10 mouse cellular contexts compared by ENCODE assay signal in genomic region chr9:43267357-43267756, GRCm38 (mm10). TPM values are rescaled to one million over a fixed set of nuclear protein-coding genes. Genes with fewer than 3 reads are reported as not detected.
DNase-seq lines count a peak whose midpoint lies in the region; ATAC-seq and TF ChIP-seq lines count a peak whose summit lies in the region.
"Had no signal": no experiment of that assay in that cellular context is flagged by ENCODE, and none has a peak within 500 bp of the region (broad histone marks: within the 10 kb centered on the region; RNA-seq: fewer than 3 reads in every experiment).

No protein-coding gene starts in this region.

- H3K4me2 ChIP-seq in liver, embryonic 14.5 days (ENCODE audit: low read depth) = no peak overlapping the region
- H3K4me2 ChIP-seq: embryonic facial prominence, embryonic 13.5 days had no signal

- H3K27ac ChIP-seq in thymus, adult 2 months (ENCODE audit: control insufficient read depth, insufficient read depth, low read length) = no peak overlapping the region
- no peak overlapping the region for H3K27ac ChIP-seq in liver, embryonic 14.5 days
- H3K27ac ChIP-seq: embryonic facial prominence, embryonic 13.5 days had no signal

- intact Hi-C loops in left cerebral cortex, postnatal 4 days (cut with DNase I) = no loop called here

- 0 out of 2 replicates have a peak, but pooled peaks have one; percentile 21 for TF ChIP-seq EP300 in liver, embryonic 14.5 days (IDR thresholded peaks at IDR 0.05; ENCODE audit: low read depth)

- H3K36me3 ChIP-seq in thymus, adult 2 months (ENCODE audit: control insufficient read depth, insufficient read depth, low read length) = no peaks in the 10 kb centered on the region
- H3K36me3 ChIP-seq in liver, embryonic 14.5 days (replicated peaks; ENCODE audit: control insufficient read depth, insufficient read depth, low read depth) = no peaks in the 10 kb centered on the region
- H3K36me3 ChIP-seq: embryonic facial prominence, embryonic 13.5 days had no signal

- peaks cover 5% of the 10 kb centered on the region; the same call in 1 of the 2 replicates for H3K27me3 ChIP-seq in thymus, adult 2 months (ENCODE audit: control insufficient read depth, insufficient read depth, low read length)
- peaks cover 32% of the 10 kb centered on the region for H3K27me3 ChIP-seq in liver, embryonic 14.5 days (ENCODE audit: control insufficient read depth, insufficient read depth, low read length)

- H3K9me3 ChIP-seq in liver, embryonic 14.5 days (ENCODE audit: control insufficient read depth, low read length) = no peaks in the 10 kb centered on the region
- H3K9me3 ChIP-seq: embryonic facial prominence, embryonic 13.5 days had no signal

- no peak for TF ChIP-seq POLR2A in thymus, adult 2 months (IDR thresholded peaks at IDR 0.05; ENCODE audit: control insufficient read depth, extremely low read depth, insufficient read depth, low read length, poor library complexity)

- WGBS in thymus, adult 2 months = 43% methylated on average over 8 of the region's 8 CpGs
- WGBS in liver, embryonic 14.5 days (ENCODE audit: insufficient replicate concordance) = 27% methylated on average over 8 of the region's 8 CpGs

- DNase-seq in adrenal gland, postnatal 10 days = peak; percentile 51
- no peak for DNase-seq in adrenal gland, adult 2 months
- DNase-seq in thymus, adult 2 months = peak; percentile 45
- DNase-seq in thymus, adult 18-20 months = no peak
- peak in 2 of 3 experiments; percentile 47 to 57 for DNase-seq in liver, embryonic 14.5 days (ENCODE audit: low read depth in 3 of 3, low spot score in 3 of 3)
- peak; percentile 42 to 45 for DNase-seq in thymus, postnatal 36 days
- DNase-seq in neural tube, embryonic 10.5 days (ENCODE audit: extremely low spot score, low spot score) = no peak
- no peak for DNase-seq in left cerebral cortex, postnatal 4 days

- peak; percentile 42; the same call in 1 of the 2 replicates for ATAC-seq in liver, embryonic 14.5 days (ENCODE audit: insufficient read depth)

- H3K4me1 ChIP-seq in thymus, adult 2 months (replicated peaks; ENCODE audit: control insufficient read depth, insufficient read depth, low read length) = peaks cover 16% of the 10 kb centered on the region; the same call in 1 of the 2 replicates
- peaks cover 8 to 20% of the 10 kb centered on the region in 2 experiments; a peak in 2 of 4 replicates for H3K4me1 ChIP-seq in liver, embryonic 14.5 days (replicated peaks; ENCODE audit: control insufficient read depth in 2 of 2, insufficient read depth in 2 of 2, low read length in 1 of 2)

- peak; percentile 42; the same call in 1 of the 2 replicates for TF ChIP-seq CTCF in thymus, adult 2 months (IDR thresholded peaks at IDR 0.05; ENCODE audit: borderline replicate concordance, control insufficient read depth, extremely low read depth, insufficient read depth, low read length, poor library complexity)
- TF ChIP-seq CTCF in liver, embryonic 14.5 days (IDR thresholded peaks at IDR 0.05; ENCODE audit: low read depth) = peak; percentile 86

- no peak overlapping the region for H3K9ac ChIP-seq in liver, embryonic 14.5 days (replicated peaks)
- H3K9ac ChIP-seq: embryonic facial prominence, embryonic 13.5 days had no signal

- no peak overlapping the region for H3K4me3 ChIP-seq in thymus, adult 2 months (ENCODE audit: control insufficient read depth, insufficient read depth, low read length)
- H3K4me3 ChIP-seq in liver, embryonic 14.5 days (ENCODE audit: insufficient read depth in 1 of 2, low read depth in 2 of 2, low read length in 2 of 2) = no peak overlapping the region
- H3K4me3 ChIP-seq: embryonic facial prominence, embryonic 13.5 days had no signal

RNA-seq across cellular contexts. Expression of gene Oaf, which starts 27.6 kb away (rescaled TPM):
- 10 to 100 TPM; 24.8 to 46.9 TPM for total RNA-seq in adrenal gland, postnatal 10 days (2021)
- 10 to 100 TPM; 13.5 to 28.5 TPM for total RNA-seq in adrenal gland, adult 2 months (2021)
- polyA plus RNA-seq in adrenal gland, adult 2 months (2012; rRNA removed) = 13.4 and 25.1 TPM in 2 replicates
- 10.2 and 10.8 TPM in 2 replicates for polyA plus RNA-seq in thymus, adult 2 months (2012; rRNA removed)
- polyA plus RNA-seq in liver, embryonic 14.5 days (2012; rRNA removed) = 20.7 and 29.4 TPM in 2 replicates
- polyA plus RNA-seq in liver, embryonic 14.5 days (2014; fragmentation: Nextera tagmentation; extraction: Ambion mirVana) = 37.1 and 42.6 TPM in 2 replicates
- total RNA-seq in left cerebral cortex, postnatal 4 days (2021) = 1 to 10 TPM; 3.6 to 4.1 TPM

RNA-seq across cellular contexts. Expression of gene Trim29, which starts 43.3 kb away (rescaled TPM):
- total RNA-seq in adrenal gland, postnatal 10 days (2021) = under 1 TPM in 1 of 2 experiments, not detected in 1; 0.12 TPM
- under 1 TPM; 0.14 to 0.20 TPM for total RNA-seq in adrenal gland, adult 2 months (2021)
- polyA plus RNA-seq in adrenal gland, adult 2 months (2012; rRNA removed) = 0.10 and 0.37 TPM in 2 replicates
- polyA plus RNA-seq in thymus, adult 2 months (2012; rRNA removed) = 30.1 and 35.6 TPM in 2 replicates
- polyA plus RNA-seq in liver, embryonic 14.5 days (2012; rRNA removed) = 0.05 and 0.07 TPM in 2 replicates
- not detected in 2 replicates for polyA plus RNA-seq in liver, embryonic 14.5 days (2014; fragmentation: Nextera tagmentation; extraction: Ambion mirVana)
- not detected for total RNA-seq in left cerebral cortex, postnatal 4 days (2021)

RNA-seq across cellular contexts. Expression of gene Pou2f3, which starts 57.2 kb away (rescaled TPM):
- not detected for total RNA-seq in adrenal gland, postnatal 10 days (2021)
- not detected for total RNA-seq in adrenal gland, adult 2 months (2021)
- polyA plus RNA-seq in adrenal gland, adult 2 months (2012; rRNA removed) = 0.03 TPM in 1 of 2 replicates, not detected in the other
- 1.3 and 1.7 TPM in 2 replicates for polyA plus RNA-seq in thymus, adult 2 months (2012; rRNA removed)
- polyA plus RNA-seq in liver, embryonic 14.5 days (2012; rRNA removed) = not detected in 2 replicates
- polyA plus RNA-seq in liver, embryonic 14.5 days (2014; fragmentation: Nextera tagmentation; extraction: Ambion mirVana) = not detected in 2 replicates
- not detected for total RNA-seq in left cerebral cortex, postnatal 4 days (2021)
- polyA plus RNA-seq: C2C12 had no signal

Comparison
In these comparisons a context has a peak if more than half of its experiments do, and no peak if none do; other contexts are left out.
1. DNase-seq: peak in adrenal gland, postnatal 10 days (single experiment), thymus, adult 2 months (single experiment), liver, embryonic 14.5 days (2 of 3) and thymus, postnatal 36 days (2 of 2); none in adrenal gland, adult 2 months (single experiment), thymus, adult 18-20 months (0 of 2), neural tube, embryonic 10.5 days (single experiment) and left cerebral cortex, postnatal 4 days (single experiment).